Mouse (Mus musculus) kidney, postnatal 0 days (tissue): ENCODE results near the gene Fbxo2. TPM values are rescaled to one million over a fixed set of nuclear protein-coding genes. Genes with fewer than 3 reads are reported as not detected.

Source experiments
- ATAC-seq: fragments of 200-750 bp; cut with Nextera tagmentation; replicated peaks from 2 replicates; pipeline ENCODE4 v1.8.0; 2017; ENCODE audit warnings: low read depth, moderate number of reproducible peaks, moderate TSS enrichment, moderate library complexity; ENCODE audit not compliant: low FRiP score
- DNase-seq: peaks from one replicate; pipeline ENCODE4 v3.0.0-alpha.2; 2016; ENCODE audit warnings: low spot score
- H3K27ac ChIP-seq: fragments of 300-500 bp; sonication (generic); 2 replicates; pipeline ENCODE4 v1.5.1; 2014; ENCODE audit warnings: mild to moderate bottlenecking
- H3K27me3 ChIP-seq: fragments of 300-500 bp; sonication (generic); 2 replicates; pipeline ENCODE4 v1.6.1; 2014; ENCODE audit warnings: low read length, mixed read lengths; ENCODE audit not compliant: insufficient read depth
- H3K36me3 ChIP-seq: fragments of 300-500 bp; sonication (generic); 2 replicates; pipeline ENCODE4 v1.6.1; 2014; ENCODE audit warnings: low read length, mixed read lengths; ENCODE audit not compliant: insufficient read depth
- H3K4me1 ChIP-seq: fragments of 300-500 bp; sonication (generic); replicated peaks from 2 replicates; pipeline ENCODE4 v1.6.1; 2014; ENCODE audit warnings: antibody characterized with exemption, low read length, mixed read lengths; ENCODE audit not compliant: insufficient read depth
- H3K4me2 ChIP-seq: fragments of 300-500 bp; sonication (generic); 2 replicates; pipeline ENCODE4 v1.6.1; 2014; ENCODE audit warnings: mild to moderate bottlenecking, low read length, moderate library complexity, mixed read lengths
- H3K4me3 ChIP-seq: fragments of 300-500 bp; sonication (generic); replicated peaks from 2 replicates; pipeline ENCODE4 v1.5.1; 2014; ENCODE audit warnings: low read depth, low read length
- H3K9ac ChIP-seq: fragments of 300-500 bp; sonication (generic); 2 replicates; pipeline ENCODE4 v1.6.1; 2014; ENCODE audit warnings: low read depth, low read length
- H3K9me3 ChIP-seq: fragments of 300-500 bp; sonication (generic); replicated peaks from 2 replicates; pipeline ENCODE4 v1.6.1; 2016; ENCODE audit warnings: low read length, inconsistent platforms, mixed read lengths
- CTCF ChIP-seq: IDR thresholded peaks from 2 replicates; pipeline ENCODE4 v1.5.1; 2016; ENCODE audit warnings: antibody characterized with exemption, low read depth, mild to moderate bottlenecking, moderate library complexity
- WGBS: fragments of 180-500 bp; shearing (Covaris S2); extraction: QIAGEN DNeasy Blood & Tissue Kit; methylation state at CpG from one replicate; pipeline ENCODE4 v1.1.7; 2014; 5-methylcytosine and 5-hydroxymethylcytosine counted together
- polyA plus RNA-seq: library from polyadenylated mRNA; unstranded; fragments of >200 nt; fragmentation: Nextera tagmentation; extraction: Ambion mirVana; gene quantifications from 2 replicates; pipeline ENCODE4 v1.2.1, GENCODE M21; 2015

The Fbxo2 gene
- polyA plus RNA-seq, 1 experiment from 2014 or later, result 3.7 TPM

DNA sequence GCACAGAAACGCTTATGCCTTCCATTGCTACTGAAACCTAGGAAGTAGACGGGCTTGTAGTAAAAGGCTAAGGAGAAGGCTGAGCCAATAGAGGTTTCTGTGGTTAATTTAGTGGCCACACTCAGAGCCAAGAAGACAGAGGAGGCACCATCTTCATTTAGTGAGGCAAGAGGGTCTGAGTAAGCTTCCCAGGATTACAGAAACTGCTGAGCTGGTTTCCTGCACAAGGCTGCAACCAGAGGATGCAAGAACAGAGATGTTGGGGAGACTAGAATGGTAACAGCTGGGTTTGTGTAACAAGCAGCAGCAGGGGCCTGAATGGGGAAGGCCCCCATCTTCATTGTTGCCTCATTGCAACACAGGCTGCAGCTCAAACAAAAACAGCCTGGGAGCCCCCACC lies 31.7 kb upstream of the Fbxo2 start:
- WGBS, result 67% methylated on average over 2 of the region's 2 CpGs
- no peaks in the 10 kb centered on the region for H3K36me3 ChIP-seq
- DNase-seq (no peak), ATAC-seq (no peak)
- no peak overlapping the region for H3K4me2 ChIP-seq
- H3K27ac ChIP-seq, result no peak overlapping the region
- no peak overlapping the region for H3K4me3 ChIP-seq
- 0 out of 2 replicates have a peak, but pooled peaks cover 9% of the 10 kb centered on the region for H3K4me1 ChIP-seq
- H3K9me3 ChIP-seq, result no peaks in the 10 kb centered on the region
- TF ChIP-seq CTCF, result no peak
- peaks cover 20% of the 10 kb centered on the region for H3K27me3 ChIP-seq
- no peak overlapping the region for H3K9ac ChIP-seq

DNA sequence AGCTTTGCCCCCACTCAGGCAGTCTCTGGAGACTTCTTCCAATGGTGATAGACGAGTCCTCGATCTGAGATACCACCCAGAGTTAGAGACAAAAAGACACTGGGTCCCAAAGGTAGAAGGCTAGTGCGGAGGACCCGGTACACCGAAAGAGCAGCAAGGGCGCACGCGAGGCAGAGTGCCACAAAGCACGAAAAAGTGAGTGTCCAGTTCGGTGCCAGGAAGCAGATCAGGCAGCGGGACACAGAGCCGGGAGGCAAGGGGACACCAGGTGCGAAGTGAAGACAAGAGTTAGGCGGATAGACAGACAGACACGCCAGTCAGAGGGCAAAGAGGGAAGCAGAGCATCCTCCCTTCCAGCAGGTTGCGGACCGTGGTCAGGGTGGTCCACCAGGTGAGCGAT lies 30.3 kb upstream of the Fbxo2 start, which contains the start of gene Mad2l2:
Mad2l2 (plus strand) TSS at position 252 of the 400 bp plus-strand sequence.
- peak within 1 kb of the TSS; percentile 69 for H3K9ac ChIP-seq
- no peaks in the 10 kb centered on the region for H3K9me3 ChIP-seq
- no peak for TF ChIP-seq CTCF
- H3K27me3 ChIP-seq, result peaks cover 20% of the 10 kb centered on the region
- ATAC-seq (no peak; the same call in 1 of the 2 replicates), DNase-seq (no peak)
- H3K27ac ChIP-seq, result 0 out of 2 replicates have a peak within 1 kb of the TSS, but pooled peaks have one; percentile 19
- 1% methylated on average over 17 of the region's 18 CpGs for WGBS
- peak within 1 kb of the TSS; percentile 60 for H3K4me3 ChIP-seq
- H3K4me2 ChIP-seq, result peak within 1 kb of the TSS; percentile 99
- H3K36me3 ChIP-seq, result no peaks in the 10 kb centered on the region
- 0 out of 2 replicates have a peak, but pooled peaks cover 9% of the 10 kb centered on the region for H3K4me1 ChIP-seq

DNA sequence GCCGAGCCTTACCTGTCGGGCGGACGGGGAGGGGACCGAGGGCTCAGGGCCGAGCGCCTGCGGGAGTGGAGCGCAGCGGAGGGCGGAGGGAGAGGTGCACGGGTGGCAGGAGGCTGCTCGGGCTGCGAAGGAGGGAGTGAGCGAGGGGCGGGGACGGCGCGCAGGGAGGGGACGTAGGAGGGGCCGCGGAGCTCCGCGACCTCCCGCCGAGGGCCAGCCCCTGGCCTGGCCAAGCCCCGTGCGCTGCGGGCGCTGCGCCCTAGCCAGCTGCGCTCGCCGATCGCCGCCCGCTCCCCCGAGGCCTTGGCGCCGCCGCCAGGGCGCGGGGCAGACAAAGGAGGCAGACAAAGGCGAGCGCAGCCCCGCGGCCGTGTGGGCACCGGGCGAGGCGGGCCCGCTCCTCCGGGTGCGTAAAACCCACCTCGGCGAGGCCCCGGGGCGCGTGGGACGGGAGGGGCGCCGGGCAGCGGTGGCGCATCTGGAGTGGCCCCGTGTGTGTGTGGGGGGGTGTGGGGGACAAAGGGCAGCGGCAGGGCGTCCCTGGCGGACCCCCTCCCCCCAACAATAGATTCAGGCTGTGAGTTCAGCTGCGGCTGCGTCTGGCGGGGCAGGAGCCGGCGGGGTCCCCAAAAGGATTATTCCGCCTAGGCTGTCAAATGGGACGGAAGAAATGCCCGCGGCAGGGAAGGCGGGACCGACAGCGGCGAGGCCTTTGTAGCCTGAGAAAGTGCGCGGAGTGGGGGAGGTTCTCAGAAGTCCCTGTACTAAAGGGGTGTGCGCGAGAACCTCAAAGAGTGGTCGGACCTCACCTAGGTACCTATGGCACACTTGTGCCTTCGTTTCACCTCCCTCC lies 29.6 kb upstream of the Fbxo2 start, which contains the start of gene Draxin:
Draxin (minus strand) TSS at position 138 of the 853 bp plus-strand sequence.
- ATAC-seq (peak; percentile 89), DNase-seq (peak; percentile 79)
- no peak for TF ChIP-seq CTCF
- Histone ChIP-seq H3K36me3 (no peaks in the 10 kb centered on the region), H3K27me3 (peaks cover 20% of the 10 kb centered on the region), H3K9me3 (no peaks in the 10 kb centered on the region), H3K27ac (0 out of 2 replicates have a peak within 1 kb of the TSS, but pooled peaks have one; percentile 19), H3K4me2 (peak within 1 kb of the TSS; percentile 99), H3K4me1 (0 out of 2 replicates have a peak, but pooled peaks cover 9% of the 10 kb centered on the region), H3K9ac (peak within 1 kb of the TSS; percentile 69), H3K4me3 (peak within 1 kb of the TSS; percentile 60)
- WGBS, result under 1% methylated on average over 81 of the region's 87 CpGs

DNA sequence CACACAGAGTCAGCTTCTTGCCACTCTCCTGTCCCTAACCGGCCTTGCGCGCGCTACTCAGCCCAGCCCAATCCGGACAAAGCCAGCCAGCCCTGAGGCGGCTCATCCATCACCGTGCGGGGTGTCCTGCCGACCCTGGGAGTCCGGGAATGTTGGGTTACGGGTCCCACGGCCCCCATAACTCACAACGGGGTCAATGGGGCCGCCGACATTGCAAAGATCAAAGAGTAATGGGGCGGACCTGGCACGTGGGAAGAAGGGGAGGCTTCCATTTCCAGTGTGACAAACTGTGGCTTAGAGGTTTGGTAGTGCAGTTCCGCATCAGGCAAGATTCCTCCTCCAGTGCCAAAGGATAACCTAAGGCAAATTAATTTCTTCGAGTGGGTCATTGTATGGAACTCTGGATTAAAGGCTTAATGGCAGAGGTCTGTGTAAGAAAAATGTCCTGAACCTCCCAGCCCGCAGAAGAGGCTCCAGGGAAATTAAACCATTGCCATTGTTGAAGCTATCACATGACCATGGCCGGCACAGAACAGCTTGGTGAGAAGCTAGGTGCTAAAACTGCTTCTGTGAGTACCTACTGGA lies 28.8 kb upstream of the Fbxo2 start:
- WGBS, result 1% methylated on average over 21 of the region's 21 CpGs
- H3K4me2 ChIP-seq, result peak overlapping the region; percentile 99
- no peak overlapping the region for H3K27ac ChIP-seq
- DNase-seq, result peak; percentile 37
- TF ChIP-seq CTCF, result no peak
- H3K4me1 ChIP-seq, result 0 out of 2 replicates have a peak, but pooled peaks cover 9% of the 10 kb centered on the region
- H3K9me3 ChIP-seq, result no peaks in the 10 kb centered on the region
- peak overlapping the region; percentile 60; the same call in 1 of the 2 replicates for H3K4me3 ChIP-seq
- peaks cover 20% of the 10 kb centered on the region for H3K27me3 ChIP-seq
- peak; percentile 60 for ATAC-seq
- H3K9ac ChIP-seq, result 0 out of 2 replicates have a peak overlapping the region, but pooled peaks have one; percentile 69
- H3K36me3 ChIP-seq, result no peaks in the 10 kb centered on the region

DNA sequence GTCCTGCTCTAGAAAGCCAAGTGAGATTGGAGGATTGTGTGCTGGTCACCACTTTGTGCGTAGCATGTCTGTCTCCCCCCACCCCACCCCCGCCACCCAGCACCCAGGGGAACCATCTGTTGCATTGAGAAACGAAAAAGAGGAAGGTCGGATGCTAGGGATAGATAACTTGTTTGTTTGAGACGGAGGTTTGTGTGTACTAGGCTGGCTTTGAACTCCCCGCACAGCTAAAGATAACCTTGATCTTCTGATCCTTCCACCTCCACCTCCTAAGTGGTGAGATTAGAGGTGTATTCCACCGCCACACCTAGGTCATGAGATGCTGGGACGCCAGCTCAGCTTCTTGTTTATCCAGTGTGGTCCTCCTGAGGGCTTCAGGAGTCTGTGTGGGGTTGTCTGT lies 25.4 kb upstream of the Fbxo2 start:
- Histone ChIP-seq H3K36me3 (no peaks in the 10 kb centered on the region), H3K9me3 (no peaks in the 10 kb centered on the region), H3K4me3 (no peak overlapping the region), H3K27me3 (peaks cover 7% of the 10 kb centered on the region), H3K4me1 (0 out of 2 replicates have a peak, but pooled peaks cover 9% of the 10 kb centered on the region), H3K27ac (no peak overlapping the region), H3K4me2 (no peak overlapping the region), H3K9ac (no peak overlapping the region)
- ATAC-seq (no peak), DNase-seq (no peak)
- WGBS, result 88% methylated on average over 8 of the region's 8 CpGs
- no peak for TF ChIP-seq CTCF

DNA sequence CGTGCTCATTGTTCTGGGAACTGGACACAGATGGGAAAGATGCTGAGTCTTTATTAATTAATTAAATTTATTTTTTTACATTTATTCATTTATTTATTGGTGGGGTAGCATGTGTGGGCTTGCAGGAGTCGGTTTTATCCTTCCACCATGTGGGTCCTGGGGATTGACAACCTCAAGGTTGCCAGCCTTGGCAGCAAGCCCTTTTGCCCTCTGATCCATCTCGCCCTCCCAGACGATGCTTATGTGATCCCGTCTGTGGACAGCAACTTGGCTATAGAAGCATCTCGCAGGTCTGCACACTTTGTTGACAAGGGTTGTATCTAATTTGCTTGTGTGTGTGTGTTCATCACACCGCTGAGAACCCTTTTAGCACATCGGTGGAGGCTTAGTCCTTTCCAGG lies 22.9 kb upstream of the Fbxo2 start:
- no peaks in the 10 kb centered on the region for H3K36me3 ChIP-seq
- DNase-seq, result no peak
- no peak overlapping the region for H3K9ac ChIP-seq
- no peak for TF ChIP-seq CTCF
- no peak overlapping the region for H3K27ac ChIP-seq
- ATAC-seq, result no peak
- no peak overlapping the region for H3K4me3 ChIP-seq
- no peaks in the 10 kb centered on the region for H3K9me3 ChIP-seq
- H3K4me1 ChIP-seq, result no peaks in the 10 kb centered on the region
- H3K4me2 ChIP-seq, result no peak overlapping the region
- 76% methylated on average over 8 of the region's 8 CpGs for WGBS
- no peaks in the 10 kb centered on the region for H3K27me3 ChIP-seq
